Mouse (Mus musculus) neutrophil, adult 5-6 weeks (primary cell): ENCODE data around the gene Spred2. TPM values are rescaled to one million over a fixed set of nuclear protein-coding genes. Genes with fewer than 3 reads are reported as not detected.
"Not testable (repeated sequence)": the region's sequence is repeated elsewhere in the genome, so short reads cannot be mapped to it uniquely, and the experiment has no call there.

Experiments used
- ATAC-seq: fragments of 151-379, 151-347 bp; 2 replicates; pipeline ENCODE4 v1.8.0; 2017; ENCODE audit warnings: mild to moderate bottlenecking, moderate TSS enrichment; ENCODE audit not compliant: insufficient number of reproducible peaks, poor library complexity, low FRiP score, severe bottlenecking; ENCODE audit errors: extremely low read depth
- total RNA-seq: library from RNA; stranded (forward); fragments of 200-1000 nt; gene quantifications from 2 replicates; pipeline ENCODE4 v1.2.3, GENCODE M21; 2017

The Spred2 gene
- total RNA-seq, 1 experiment from 2014 or later = 2.6 TPM

GRCm38 (mm10) chr11:20033541-20034160 is 109.5 kb downstream of the Spred2 start:
- no peak for ATAC-seq

DNA sequence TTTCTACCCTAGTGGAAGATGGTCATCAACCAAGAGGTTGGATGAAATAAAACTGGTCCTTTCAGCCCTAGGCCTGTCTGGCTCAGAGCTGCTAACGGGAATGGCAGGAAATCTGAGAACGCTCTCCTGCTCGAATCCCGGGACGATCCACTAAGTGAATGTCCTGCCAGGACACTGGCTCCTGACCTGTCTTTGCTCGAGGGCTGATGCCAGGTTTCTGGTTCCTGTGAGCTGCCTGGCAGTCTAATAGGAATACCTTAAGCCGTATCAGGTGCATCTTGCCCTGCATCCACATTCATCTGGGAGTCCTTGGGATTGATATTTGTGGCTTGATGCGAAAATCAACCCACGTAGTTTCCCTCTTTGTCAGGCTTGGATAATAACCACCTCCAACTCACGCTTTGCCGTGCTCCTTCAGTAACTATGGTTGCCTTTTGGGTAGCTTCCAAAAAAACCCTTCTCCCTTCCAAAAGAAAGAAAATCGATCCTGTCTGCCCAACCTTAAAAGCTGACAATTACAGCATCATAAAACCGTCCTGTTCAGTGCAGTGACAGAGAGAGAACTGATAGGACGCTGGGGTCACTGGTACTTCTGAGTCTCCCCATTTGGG is 110.3 kb downstream of the Spred2 start:
- no peak for ATAC-seq

- ATAC-seq = no peak
Measured at GRCm38 (mm10) chr11:20035343-20035928, 111.3 kb downstream of the Spred2 start.

- ATAC-seq = no peak
Measured at GRCm38 (mm10) chr11:20035972-20036371, 111.8 kb downstream of the Spred2 start.

DNA sequence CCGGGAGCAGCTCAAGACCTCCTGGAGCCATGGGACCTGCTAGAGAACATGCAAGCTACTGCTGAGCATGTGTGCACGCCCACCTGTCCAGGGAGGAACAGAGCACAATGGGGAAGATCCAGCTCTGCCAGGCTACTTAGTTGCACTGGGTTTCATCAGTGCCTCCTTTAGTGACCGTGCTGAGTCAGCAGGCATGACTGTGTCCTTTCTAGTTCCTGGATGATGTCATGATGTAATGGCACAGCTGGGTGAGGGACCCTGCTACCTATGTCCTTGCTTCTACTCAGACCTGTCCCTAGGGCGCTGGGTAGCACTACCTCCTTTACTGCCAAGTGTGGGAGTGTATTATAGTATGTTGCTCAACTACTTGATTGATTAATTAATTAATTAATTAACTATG is 113.6 kb downstream of the Spred2 start:
- ATAC-seq = no peak

DNA sequence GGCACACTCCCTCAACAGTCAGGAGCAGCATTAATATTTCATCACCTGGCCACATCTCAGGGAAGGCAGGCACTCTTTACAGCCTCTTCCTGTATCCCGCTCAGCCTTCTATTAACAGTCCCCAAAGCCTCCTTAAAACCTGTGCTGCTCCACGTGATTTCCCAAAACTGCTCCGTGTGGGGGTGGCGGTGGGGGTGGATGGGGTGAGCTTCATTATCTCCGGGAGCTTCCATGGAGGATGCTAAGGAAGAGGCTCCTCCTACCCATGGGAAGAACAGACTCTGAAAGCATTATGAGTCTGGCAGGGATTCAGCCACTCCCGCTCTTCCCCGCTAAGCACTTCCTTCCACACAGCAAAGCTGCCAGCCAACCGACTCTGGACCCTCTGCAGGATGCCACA is 114.5 kb downstream of the Spred2 start:
- no peak for ATAC-seq

- ATAC-seq = no peak
Measured at GRCm38 (mm10) chr11:20041164-20041920, 117.2 kb downstream of the Spred2 start.

GRCm38 (mm10) chr11:20042106-20042505 is 117.9 kb downstream of the Spred2 start:
- no peak for ATAC-seq

GRCm38 (mm10) chr11:20043256-20043655 is 119.1 kb downstream of the Spred2 start:
- no peak for ATAC-seq

GRCm38 (mm10) chr11:20045586-20045985 is 121.4 kb downstream of the Spred2 start:
- no peak for ATAC-seq

DNA sequence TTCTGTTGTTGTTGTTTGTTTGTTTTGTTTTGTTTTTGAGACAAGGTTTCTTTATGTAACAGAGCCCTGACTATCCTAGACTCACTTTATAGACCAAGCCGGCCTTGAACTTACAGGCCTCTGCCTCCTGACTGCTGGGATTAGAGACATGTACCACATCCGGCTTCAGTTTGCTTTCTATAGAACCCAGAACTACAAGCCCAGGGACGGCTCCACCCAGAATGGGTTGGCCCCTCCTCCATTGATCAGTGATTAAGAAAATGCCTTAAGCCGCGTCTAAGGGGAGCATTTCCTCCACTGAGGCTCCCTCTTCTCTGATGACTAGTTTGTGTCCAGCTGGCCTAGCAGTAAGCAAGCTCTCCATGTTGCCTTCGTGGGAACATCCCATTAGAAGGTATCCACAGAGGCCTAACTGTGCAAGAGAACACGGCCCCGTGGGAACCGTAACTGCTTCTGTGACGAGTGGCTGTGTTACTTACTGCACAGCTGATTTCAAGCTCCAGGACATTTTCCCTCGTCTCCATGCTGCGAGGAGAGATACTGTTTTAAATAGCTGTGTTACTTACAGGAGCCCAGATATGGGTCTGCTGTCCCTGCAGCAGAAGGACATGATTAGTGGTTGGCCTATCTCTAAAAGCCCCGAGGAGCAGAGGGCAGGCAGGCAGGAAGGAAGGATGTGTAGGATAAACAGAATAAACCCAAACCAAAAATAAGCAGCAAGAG is 128.8 kb downstream of the Spred2 start:
- no peak for ATAC-seq

DNA sequence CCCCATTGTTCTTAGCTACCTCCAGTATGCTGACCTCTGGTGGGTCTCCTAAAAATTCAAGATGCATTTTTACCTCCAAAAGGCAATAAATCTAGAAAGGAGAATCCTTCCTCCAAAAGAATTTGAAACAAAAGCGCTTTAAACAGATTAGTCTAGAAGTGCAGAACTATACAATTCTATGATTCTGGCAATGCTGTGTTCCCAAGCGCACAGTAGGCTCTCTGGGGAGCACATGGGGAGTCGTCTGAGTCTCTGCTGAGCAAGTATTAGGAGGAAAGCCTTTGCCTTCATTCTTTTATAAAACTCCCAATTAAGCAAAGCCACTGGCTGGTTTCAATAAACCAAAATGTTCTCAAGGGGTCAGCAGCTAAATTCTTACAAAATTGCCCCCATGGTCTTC is 129.8 kb downstream of the Spred2 start:
- ATAC-seq = no peak

GRCm38 (mm10) chr11:20054617-20055016 is 130.4 kb downstream of the Spred2 start:
- ATAC-seq = no peak

GRCm38 (mm10) chr11:20056168-20056567 is 132.0 kb downstream of the Spred2 start:
- ATAC-seq = no peak

- no peak for ATAC-seq
Measured at GRCm38 (mm10) chr11:20057429-20057828, 133.3 kb downstream of the Spred2 start.

- ATAC-seq = no peak
Measured at GRCm38 (mm10) chr11:20059736-20060135, 135.6 kb downstream of the Spred2 start.

GRCm38 (mm10) chr11:20062801-20063200 is 138.6 kb downstream of the Spred2 start:
- not testable (repeated sequence) for ATAC-seq

DNA sequence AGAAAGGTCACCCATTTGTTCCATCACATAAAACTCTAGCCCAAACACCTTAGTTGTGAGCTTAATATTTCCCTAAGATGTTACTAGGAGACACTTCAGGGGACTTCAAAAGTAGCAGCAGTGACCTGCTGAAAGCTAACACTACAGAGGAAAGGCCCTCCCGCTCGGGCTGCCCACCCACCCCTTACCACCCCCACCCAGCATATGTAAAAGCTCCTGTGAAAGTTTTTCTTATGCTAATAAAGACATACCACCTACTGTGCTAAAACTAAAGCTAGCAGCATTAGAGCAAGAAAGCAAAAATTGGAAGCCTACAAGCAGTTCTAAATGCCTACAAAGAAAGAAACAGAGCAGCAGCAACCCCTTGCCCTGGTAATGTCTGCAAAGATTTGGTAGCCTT is 139.9 kb downstream of the Spred2 start:
- not testable (repeated sequence) for ATAC-seq

GRCm38 (mm10) chr11:20064926-20065325 is 140.8 kb downstream of the Spred2 start:
- no peak for ATAC-seq
